Mouse (Mus musculus): ENCODE results near the gene Hspa4.
"Not testable (repeated sequence)": the region's sequence is repeated elsewhere in the genome, so short reads cannot be mapped to it uniquely, and the experiment has no call there.

Gene Hspa4

GRCm38 (mm10) chr11:53300330-53301166 is at the start of gene Hspa4:
Gene Hspa4, minus strand, starts transcription at chr11:53300457.
- peak; percentile 98 to 99 for DNase-seq

GRCm38 (mm10) chr11:53345738-53346137 is 45.5 kb upstream of the Hspa4 start:
- DNase-seq, result no peak

- DNase-seq, result no peak
These were observed 45.1 kb upstream of the Hspa4 start for GRCm38 (mm10) chr11:53345328-53345727.

GRCm38 (mm10) chr11:53342711-53343110 is 42.5 kb upstream of the Hspa4 start:
- no peak for DNase-seq

DNA sequence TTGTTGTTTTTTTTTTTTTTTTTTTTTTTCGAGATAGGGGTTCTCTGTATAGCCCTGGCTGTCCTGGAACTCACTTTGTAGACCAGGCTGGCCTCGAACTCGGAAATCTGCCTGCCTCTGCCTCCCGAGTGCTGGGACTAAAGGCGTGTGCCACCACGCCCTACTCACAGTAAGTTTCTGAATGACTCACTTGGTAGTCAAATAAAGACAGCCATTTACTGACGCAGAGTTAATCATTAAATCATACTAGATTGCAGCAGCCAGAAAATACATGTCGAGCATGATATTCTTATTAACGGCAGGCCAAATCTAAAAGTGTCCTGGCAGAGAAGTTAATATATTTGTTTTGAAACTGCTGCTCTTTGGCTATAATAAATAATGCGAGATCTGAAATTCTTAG is 40.8 kb upstream of the Hspa4 start:
- DNase-seq, result not testable (repeated sequence)

DNA sequence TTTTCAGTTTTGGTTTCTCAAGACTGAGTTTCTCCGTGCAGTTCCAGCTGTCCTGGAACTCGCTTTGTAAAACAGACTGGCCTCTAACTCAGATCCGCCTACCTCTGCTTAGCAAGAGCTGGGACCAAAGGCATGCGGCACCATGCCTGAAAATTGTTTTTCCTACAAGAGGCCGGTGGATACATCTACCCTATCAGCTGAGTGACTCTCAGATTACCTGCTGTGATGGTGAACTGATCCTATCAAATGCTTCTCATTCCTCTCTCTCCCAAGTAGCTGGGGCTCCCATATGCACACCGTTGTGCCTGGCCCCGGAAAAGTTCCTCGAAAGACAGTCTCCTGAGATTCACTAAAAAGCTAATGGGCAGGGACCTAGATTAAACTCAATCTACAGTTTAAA is 37.4 kb upstream of the Hspa4 start:
- DNase-seq, result no peak

GRCm38 (mm10) chr11:53336924-53337323 is 36.7 kb upstream of the Hspa4 start:
- DNase-seq, result no peak

GRCm38 (mm10) chr11:53336182-53336571 is 35.9 kb upstream of the Hspa4 start:
- no peak for DNase-seq

- no peak for DNase-seq
These were observed 35.4 kb upstream of the Hspa4 start for GRCm38 (mm10) chr11:53335505-53336181.

- DNase-seq, result no peak
These were observed 31.9 kb upstream of the Hspa4 start for GRCm38 (mm10) chr11:53332076-53332680.

GRCm38 (mm10) chr11:53331121-53331520 is 30.9 kb upstream of the Hspa4 start:
- no peak for DNase-seq

DNA sequence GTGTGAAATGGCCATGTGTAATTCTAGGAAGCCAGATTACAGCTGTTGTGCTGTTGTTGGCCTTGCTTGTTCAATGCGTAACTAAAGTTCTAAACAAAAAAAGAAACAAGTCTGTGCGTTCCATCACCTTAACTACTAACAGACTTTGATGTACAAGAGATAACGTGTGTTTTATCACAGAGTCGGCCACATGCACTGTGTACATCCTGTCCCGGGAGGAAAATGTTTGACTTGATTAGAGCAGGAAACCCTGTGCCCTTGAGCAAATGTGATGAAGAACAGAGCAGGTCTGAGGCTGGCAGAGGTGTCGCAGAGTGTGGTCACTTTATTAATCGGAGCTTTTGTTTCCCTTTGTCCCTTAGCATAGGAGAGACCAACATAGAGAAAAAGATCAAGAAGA is 30.1 kb upstream of the Hspa4 start:
- no peak for DNase-seq

DNA sequence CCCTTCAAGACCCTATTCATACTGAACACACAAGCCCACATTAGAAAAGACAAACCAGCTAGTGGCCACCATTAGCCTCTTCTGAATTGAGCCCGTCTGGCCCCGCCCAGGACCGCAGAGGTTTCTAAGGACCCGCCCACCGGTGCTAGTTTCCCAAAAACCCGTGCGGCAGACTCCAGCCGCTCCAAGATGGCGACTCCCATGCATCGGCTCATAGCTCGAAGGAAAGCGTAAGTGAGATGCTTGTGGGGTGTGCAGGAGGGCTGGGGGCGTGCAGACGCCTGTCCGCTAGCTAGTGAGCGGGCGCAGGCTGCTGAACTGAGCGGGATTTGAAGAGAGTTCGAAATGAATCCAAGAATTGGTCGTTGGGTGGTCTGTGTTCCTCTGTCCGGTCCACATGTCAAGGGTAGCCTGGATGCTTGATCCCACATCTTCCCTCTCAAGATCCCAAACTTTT is 24.3 kb upstream of the Hspa4 start, which contains the start of gene Zcchc10:
Gene Zcchc10 (plus strand): TSS at position 168 of the 457 bp plus-strand sequence.
- peak; percentile 90 to 92 for DNase-seq

- not testable (repeated sequence) for DNase-seq
These were observed 19.6 kb upstream of the Hspa4 start for GRCm38 (mm10) chr11:53319867-53320266.

- not testable (repeated sequence) for DNase-seq
These were observed 18.3 kb upstream of the Hspa4 start for GRCm38 (mm10) chr11:53318568-53318967.

DNA sequence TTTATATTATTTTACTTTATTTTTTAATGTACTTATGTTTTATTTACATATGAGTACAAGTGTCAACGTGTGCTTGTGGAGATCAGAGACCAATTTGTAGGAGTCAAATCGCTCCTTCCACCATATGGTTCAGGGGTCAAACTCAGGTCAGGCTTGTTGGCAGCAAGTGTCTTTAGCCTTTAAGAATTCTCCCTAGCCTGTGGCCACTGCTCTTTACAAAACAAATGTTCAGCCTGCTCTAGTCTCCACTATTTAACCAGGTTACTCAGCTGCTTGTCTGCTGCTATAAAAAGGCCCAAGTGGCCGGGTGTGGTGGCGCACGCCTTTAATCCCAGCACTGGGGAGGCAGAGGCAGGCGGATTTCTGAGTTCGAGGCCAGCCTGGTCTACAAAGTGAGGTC is 17.8 kb upstream of the Hspa4 start:
- DNase-seq, result no peak

- DNase-seq, result no peak
These were observed 16.7 kb upstream of the Hspa4 start for GRCm38 (mm10) chr11:53316996-53317395.

GRCm38 (mm10) chr11:53314770-53315173 is 14.5 kb upstream of the Hspa4 start:
- peak; percentile 53 to 81 for DNase-seq

DNA sequence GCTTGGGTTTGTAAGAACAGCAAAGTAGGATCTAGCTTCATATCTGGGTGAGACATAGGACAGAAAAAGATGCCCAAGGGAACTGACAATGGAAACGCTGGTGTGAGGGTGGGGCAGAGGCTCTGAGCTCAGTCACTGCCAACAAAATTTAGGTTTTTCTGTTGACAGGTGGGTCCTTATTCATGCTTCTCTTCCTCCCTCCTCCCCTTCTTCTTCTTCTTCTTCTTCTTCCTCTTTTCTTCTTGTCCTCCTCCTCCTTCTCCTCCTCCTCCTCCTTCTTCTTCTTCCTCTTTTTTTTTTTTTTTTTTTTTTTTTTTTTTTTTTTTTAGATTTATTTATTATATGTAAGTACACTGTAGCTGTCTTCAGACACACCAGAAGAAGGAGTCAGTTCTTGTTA is 12.6 kb upstream of the Hspa4 start:
- not testable (repeated sequence) for DNase-seq

DNA sequence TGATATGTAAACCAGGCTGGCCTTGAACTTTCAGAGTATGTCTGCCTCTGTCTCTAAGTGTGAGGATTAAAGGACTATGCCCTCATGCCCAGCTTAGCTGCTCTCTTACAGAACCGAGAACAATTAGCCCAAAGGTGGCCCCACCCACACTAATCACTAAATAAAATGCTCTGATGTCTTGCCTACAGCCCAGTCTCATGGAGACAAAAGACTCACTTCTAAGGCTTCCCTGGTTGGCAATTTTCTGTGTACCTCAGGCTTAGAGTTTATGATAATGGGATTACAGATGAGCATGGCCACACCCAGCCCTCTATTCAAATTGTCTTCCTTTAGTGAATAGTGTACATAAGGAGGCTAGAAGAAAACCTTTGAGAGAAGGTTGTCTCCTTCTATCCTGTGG is 11.1 kb upstream of the Hspa4 start:
- DNase-seq, result no peak

DNA sequence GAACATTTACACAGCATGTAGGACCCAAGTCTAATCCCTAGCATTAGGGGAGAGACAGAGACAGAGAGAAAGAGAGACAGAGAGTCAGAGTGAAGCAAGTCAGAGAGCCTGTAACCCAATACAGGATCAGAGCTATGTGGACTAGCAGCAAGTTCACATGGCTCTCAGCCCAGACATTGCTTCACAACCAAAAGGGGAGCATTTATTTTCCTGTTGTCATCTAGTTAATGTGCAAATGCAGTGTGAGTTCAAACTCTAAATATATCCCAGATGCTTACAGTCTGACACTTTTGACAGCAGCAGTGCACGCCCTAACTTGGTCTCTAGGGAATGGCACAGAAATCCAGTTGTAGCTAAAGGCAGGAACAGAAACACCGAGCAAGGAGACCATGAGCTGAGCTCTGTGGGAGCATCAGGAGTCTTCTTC is 8.6 kb upstream of the Hspa4 start:
- peak; percentile 56 to 73 for DNase-seq

- DNase-seq, result peak; percentile 35 to 73
These were observed 8.1 kb upstream of the Hspa4 start for GRCm38 (mm10) chr11:53308251-53308864.

DNA sequence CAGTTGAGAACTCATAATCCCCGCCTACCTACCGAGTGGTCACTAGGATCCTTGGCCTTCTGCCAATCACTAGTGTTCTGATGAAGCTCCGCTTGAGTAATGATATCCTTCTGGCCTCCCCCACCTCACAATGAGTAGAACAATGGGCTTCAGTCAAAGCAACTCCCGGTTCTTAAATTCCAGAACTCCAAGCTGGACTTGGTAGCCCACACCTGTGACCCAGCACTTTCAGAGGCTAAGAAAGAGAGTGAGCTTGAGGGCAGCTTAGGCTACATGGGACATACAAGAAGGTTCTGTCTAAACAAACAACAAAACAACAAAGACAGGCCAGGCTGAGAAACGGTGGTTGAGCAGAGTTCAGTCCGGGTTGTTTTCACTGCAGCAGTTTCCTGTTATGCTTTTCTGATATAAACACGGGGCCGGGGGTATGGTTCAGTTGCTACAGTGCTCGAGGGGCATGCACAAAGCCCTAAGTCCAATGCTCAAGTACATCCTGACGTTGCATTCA is 7.4 kb upstream of the Hspa4 start:
- DNase-seq, result peak; percentile 48 to 64
